Mouse (Mus musculus) thymus, postnatal 10 days (tissue): ENCODE data around the gene Hexb.

ENCODE experiments used
- DNase-seq, 2 experiments: peaks; one replicate each; pipeline ENCODE4 v3.0.0; 2021; ENCODE audit warnings: low spot score in 2 of 2

The Hexb gene

GRCm38 (mm10) chr13:97197932-97198562 is at the start of gene Hexb:
Hexb (minus strand) TSS chr13:97198357.
- peak; percentile 83 to 86 for DNase-seq

DNA sequence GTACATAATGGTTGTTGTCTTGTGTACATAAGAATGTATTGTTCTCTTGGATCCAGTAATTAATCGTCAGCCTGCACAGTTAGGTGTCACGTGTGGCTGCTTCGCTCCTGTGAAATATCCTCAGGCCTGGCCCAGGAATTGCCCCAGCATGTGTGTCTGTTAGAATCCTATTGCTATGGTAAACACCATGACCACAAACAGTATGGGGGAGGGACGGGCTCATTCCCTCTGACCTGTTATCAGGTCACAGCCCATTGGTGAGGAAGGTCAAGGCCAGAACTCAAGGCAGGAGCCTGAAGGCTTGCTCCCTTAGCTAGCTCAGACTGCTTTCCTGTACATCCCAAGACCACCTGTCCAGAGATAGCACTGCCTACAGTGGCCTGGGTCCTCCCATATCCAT is 49.6 kb upstream of the Hexb start:
- DNase-seq: no peak

- no peak for DNase-seq
These were observed 48.1 kb upstream of the Hexb start for GRCm38 (mm10) chr13:97246217-97246616.

DNA sequence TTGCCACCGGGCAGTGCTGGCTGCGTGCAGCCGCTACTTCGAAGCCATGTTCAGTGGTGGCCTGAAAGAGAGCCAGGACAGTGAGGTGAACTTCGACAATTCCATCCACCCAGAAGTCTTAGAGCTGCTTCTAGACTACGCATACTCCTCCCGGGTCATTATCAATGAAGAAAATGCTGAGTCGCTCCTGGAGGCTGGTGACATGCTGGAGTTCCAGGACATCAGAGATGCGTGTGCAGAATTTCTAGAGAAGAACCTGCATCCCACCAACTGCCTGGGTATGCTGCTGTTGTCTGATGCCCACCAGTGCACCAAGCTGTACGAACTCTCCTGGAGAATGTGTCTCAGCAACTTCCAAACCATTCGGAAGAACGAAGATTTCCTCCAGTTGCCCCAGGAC is 47.0 kb upstream of the Hexb start:
- no peak for DNase-seq

DNA sequence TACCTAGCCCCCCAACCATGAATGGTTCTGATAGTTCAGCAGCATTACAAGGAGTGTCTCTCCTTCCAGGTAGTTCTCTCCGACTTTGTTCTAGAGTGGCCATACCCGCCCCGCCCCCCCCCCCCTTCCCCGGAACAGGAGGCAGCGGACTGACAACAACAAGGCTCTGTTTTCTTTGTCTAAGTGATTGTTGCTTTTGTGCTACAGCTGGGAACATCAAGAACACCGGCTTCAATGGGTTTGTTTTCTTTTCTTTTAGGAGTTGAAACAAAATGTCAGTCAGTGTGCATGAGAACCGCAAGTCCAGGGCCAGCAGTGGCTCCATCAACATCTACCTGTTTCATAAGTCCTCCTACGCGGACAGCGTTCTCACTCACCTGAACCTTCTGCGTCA is 46.6 kb upstream of the Hexb start:
- DNase-seq: no peak

DNA sequence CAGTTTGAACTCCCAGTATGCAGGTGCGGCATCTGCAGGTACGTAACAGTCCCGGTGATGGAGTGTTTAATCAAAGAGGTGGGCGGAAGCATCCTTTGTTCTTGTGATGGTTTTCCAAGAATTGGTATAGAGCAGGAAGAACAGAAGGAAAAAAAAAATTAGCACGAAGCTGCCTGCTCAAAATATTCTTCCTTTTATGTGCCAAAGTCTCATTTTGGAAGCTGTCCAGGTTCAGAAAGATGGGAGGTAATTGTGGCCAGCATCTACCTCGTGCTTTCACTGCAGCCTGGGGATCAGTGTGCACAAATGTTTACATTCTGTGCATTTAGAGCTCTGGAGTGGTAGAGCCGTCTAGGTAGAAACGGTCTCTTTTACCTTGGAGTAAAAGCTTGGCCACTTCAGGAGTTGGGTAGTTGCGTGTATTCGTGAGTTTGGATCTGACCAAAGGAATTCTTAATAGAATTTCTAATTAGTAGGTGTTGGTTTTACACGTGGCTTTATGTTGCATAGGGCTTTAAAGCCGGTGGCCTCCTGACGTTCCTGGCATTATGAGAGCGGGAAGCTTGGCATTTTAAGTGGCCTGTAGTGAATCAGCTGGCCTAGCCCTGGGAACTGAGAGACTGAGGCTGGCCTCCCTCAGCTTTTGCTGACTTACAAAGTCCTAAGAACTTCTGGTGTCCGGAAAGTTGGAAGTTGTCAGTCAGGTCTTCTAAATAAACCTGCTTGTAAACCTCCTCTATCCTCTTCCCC is 46.0 kb upstream of the Hexb start:
- DNase-seq: no peak

DNA sequence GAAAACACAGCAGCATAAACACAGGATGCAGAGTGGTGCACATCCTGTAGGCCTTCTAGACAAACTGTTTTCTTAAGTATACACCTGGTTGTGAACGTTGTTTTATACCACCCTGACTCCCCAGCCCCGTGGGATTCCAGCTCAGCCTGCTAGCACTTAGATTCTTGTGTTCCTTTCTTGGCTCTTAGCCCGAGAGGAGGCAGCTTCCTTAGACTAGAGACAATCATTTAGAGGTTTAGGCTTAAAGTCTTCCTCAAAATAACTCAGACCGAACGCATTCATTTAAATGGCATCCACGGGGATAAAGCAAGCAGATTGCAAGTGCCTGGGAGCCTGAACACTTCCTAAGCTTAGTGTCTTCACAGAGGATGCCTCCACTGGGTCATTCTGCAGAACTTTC is 44.6 kb upstream of the Hexb start:
- DNase-seq: peak in 1 of 2 experiments; percentile 19

- no peak for DNase-seq
These were observed 43.7 kb upstream of the Hexb start for GRCm38 (mm10) chr13:97241787-97242280.

GRCm38 (mm10) chr13:97240965-97241786 is 43.0 kb upstream of the Hexb start, which contains the start of gene Enc1:
Enc1 (plus strand) TSS chr13:97241105.
- DNase-seq: peak; percentile 88 to 92

DNA sequence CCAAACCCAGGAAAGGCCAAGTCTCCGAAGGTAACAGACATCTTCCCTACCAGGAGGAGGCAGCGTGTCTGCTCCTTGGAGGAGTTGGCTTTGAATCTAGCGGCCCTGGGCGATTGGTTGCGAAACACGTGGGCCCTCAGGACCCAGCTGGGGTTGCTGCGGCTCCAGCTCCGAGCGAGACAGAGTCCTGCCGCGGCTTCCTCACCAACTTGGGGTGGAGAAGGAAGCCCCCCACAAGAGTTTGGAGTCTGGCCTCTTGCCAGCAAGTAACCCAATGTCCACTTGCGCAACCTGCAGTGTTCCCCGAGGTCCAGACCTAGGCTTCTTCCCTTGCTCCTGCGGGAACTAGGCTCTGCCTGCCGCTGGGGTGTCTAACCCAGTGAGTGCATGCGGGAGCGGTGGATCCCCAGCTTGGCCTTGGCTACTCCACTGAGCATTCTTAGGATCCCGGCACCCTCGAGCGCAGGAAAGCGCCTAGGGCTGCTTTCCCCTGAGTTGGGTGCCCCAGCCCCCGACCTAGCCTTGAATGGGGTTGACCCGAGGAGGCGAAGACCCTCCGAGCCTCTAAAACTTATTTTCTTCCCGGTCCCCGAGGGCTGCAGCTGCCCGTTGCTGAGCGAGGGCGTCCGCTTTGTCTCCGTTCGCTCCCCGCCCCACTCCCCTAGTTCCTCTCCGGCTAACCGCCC is 42.3 kb upstream of the Hexb start:
- peak; percentile 57 to 60 for DNase-seq

DNA sequence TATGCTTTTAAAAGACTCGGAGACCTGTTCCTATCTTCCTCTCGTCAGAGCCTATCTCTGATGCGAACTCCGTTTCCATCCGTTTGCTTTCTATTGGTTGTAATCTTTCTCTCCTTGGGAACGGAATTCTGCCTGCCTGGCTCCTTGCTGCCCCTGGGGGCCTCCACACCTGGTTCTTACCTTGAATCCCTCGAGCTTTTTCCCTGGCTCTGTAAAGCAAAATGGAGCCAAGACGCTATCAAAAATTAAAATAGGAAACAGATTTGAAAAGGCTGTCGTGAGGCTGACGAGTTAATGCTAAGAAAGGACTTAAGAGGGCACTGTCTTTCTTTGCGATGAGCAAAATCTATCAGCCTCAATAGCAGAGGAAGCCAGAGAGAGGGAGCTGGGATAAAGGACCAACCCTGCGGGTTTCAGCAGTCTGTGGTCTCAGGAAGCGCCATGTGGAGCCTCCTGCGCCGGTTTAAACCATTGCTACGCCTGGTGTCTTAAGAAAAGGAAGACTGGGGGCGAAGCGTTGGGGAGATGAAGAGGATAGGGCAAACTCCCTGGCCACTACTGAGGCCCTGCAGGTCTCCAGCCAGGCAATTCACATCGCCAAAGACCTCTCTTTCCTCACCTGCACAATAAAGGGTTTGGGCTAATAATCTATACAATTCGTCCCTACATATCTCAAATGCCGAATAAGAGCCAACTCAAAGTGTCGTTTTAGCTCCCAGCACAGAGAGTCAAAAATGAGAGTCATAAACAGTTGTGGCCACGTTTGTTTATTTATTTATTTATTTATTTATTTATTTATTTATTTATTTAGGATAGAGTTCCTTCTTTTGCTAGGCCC is 41.4 kb upstream of the Hexb start:
- DNase-seq: no peak

GRCm38 (mm10) chr13:97238181-97238981 is 40.2 kb upstream of the Hexb start:
- no peak for DNase-seq

DNA sequence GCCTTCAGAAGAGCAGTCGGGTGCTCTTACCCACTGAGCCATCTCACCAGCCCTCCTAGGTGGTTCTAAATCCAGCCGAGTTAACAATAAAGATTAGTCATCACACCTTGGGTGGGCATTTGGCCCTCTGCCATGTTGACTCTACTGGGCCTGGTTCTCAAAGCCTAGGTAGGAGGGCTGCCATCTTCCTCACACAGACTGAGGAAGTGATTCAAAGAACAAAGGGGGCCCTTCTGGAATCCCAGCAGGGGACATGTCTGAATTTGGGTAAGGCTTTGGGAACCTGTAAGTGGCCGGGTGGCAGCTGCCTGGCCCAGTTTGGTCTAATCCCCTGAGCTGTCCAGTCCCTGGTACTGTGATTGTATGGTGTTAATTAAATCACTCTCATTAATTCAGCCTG is 39.5 kb upstream of the Hexb start:
- DNase-seq: no peak

DNA sequence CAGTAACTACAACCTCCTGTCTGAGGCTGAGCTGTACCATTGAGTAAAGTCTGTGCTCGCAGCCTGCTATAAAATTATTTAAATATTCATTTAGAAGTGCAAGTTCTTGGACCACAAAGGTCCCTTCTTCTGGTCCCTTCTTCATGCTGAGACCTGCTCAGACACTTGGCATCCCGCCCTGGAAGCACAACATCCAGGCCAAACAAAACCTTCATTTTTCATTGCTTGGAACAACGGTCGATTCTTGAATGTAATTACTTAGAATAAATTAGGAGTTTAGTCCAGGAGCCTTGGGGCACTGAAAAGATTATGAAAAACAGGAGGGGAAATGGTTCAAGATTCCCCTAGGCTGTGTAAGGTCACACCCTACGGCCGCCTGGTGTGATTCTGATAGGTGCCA is 37.8 kb upstream of the Hexb start:
- DNase-seq: no peak

DNA sequence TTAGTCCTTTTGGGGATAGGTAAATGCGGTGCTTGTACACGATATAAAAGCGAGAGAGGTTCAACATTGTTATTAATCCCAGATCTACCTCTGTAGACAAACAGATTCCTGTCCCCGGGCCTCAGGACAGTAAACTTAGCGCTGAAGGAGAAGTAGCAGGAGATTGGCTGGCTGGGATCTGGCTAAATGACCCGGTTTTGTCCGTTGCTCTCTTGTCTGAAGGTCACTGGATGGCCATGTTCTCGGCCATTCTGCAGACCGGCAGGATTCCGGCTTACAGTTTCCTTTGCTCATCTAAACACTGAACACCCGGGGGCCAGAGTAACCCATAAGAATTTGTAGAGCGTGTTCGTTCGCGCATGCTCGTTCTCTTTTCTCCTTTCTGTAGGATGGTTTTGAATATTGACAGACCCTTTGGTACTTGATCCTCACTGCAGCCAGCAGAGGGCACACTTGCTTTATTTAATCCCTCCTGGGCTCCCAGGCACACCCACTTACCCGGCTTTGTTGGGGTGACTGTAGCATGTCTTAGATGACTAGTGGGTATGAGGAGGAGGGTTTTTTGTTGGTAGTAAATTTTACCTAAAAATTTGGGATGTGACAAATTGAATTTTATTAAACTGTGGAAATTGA is 36.7 kb upstream of the Hexb start:
- DNase-seq: peak; percentile 74 to 88

DNA sequence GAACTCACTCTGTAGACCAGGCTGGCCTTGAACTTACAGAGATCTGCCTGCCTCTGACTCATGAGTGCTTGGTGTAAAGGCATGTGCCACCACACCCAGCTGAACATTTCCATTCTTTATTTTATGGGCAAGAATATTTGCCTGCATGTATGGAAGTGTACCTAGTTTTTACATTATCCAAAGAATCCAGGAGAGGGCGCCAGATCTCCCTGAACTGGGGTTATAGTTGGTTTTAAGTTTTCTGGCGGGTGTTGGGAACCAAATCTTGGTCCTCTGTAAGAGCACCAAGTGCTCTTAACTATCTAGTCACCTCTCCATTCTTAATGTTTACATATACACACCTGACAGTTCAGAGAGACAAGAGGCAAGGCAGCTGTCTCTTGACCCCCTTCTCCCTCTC is 34.9 kb upstream of the Hexb start:
- DNase-seq: peak in 1 of 2 experiments; percentile 26

GRCm38 (mm10) chr13:97230101-97230500 is 31.9 kb upstream of the Hexb start:
- no peak for DNase-seq

GRCm38 (mm10) chr13:97227795-97228194 is 29.6 kb upstream of the Hexb start:
- DNase-seq: no peak

- DNase-seq: no peak
These were observed 27.0 kb upstream of the Hexb start for GRCm38 (mm10) chr13:97225130-97225529.
